Mouse (Mus musculus): ENCODE data around the gene Copg1. TPM values are rescaled to one million over a fixed set of nuclear protein-coding genes. Genes with fewer than 3 reads are reported as not detected.

The Copg1 gene
- polyA plus RNA-seq, 1 experiment from 2014 or later: 121 TPM

Other genes with a start within 250 kb of the Copg1 start
- gene Aplf, start 215.6 kb upstream of the Copg1 start, polyA plus RNA-seq (2014; fragmentation: Nextera tagmentation; extraction: Ambion mirVana): 8.4 and 8.7 TPM in 2 replicates
- gene Efcc1, start 156.9 kb upstream of the Copg1 start, polyA plus RNA-seq (2014; fragmentation: Nextera tagmentation; extraction: Ambion mirVana): 0.44 and 0.76 TPM in 2 replicates
- 3.4 TPM in 2 replicates for gene Gp9, start 109.7 kb upstream of the Copg1 start, polyA plus RNA-seq (2014; fragmentation: Nextera tagmentation; extraction: Ambion mirVana)
- gene Rab43, start 75.7 kb upstream of the Copg1 start, polyA plus RNA-seq (2014; fragmentation: Nextera tagmentation; extraction: Ambion mirVana): 8.0 and 8.4 TPM in 2 replicates
- gene Gm45140, start 52.0 kb upstream of the Copg1 start, polyA plus RNA-seq (2014; fragmentation: Nextera tagmentation; extraction: Ambion mirVana): 1.4 and 1.6 TPM in 2 replicates
- gene Isy1, start 49.0 kb upstream of the Copg1 start, polyA plus RNA-seq (2014; fragmentation: Nextera tagmentation; extraction: Ambion mirVana): 16.5 and 20.0 TPM in 2 replicates
- gene Cnbp, start 36.7 kb upstream of the Copg1 start, polyA plus RNA-seq (2014; fragmentation: Nextera tagmentation; extraction: Ambion mirVana): 742 and 747 TPM in 2 replicates
- 23.0 and 24.5 TPM in 2 replicates for gene Hmces, start 26.1 kb downstream of the Copg1 start, polyA plus RNA-seq (2014; fragmentation: Nextera tagmentation; extraction: Ambion mirVana)
- gene H1fx, start 93.8 kb downstream of the Copg1 start, polyA plus RNA-seq (2014; fragmentation: Nextera tagmentation; extraction: Ambion mirVana): 22.0 and 33.0 TPM in 2 replicates
- gene Rab7, start 157.5 kb downstream of the Copg1 start, polyA plus RNA-seq (2014; fragmentation: Nextera tagmentation; extraction: Ambion mirVana): 234 and 241 TPM in 2 replicates
- gene Rpn1, start 196.7 kb downstream of the Copg1 start, polyA plus RNA-seq (2014; fragmentation: Nextera tagmentation; extraction: Ambion mirVana): 179 and 180 TPM in 2 replicates